Mouse (Mus musculus) heart, postnatal 36 days (tissue): Measurements from ENCODE around the gene Lrch3. TPM values are rescaled to one million over a fixed set of nuclear protein-coding genes. Genes with fewer than 3 reads are reported as not detected.
"Not testable (repeated sequence)": the region's sequence is repeated elsewhere in the genome, so short reads cannot be mapped to it uniquely, and the experiment has no call there.

Source experiments
- DNase-seq, 2 experiments: peaks; one replicate each; pipeline ENCODE4 v3.0.0; 2021 to 2022
- intact Hi-C: fragments of 180-260 bp; cut with DNase I; formaldehyde crosslinking; loops from one replicate; pipeline ENCODE4 v1.15.1; 2025
- total RNA-seq, 2 experiments: library from RNA; stranded (reverse); gene quantifications; 2 replicates each; pipeline ENCODE4 v1.2.3; 2021

Gene Lrch3
- total RNA-seq, 2 experiments from 2014 or later, result 24.6 to 25.4 TPM

DNA sequence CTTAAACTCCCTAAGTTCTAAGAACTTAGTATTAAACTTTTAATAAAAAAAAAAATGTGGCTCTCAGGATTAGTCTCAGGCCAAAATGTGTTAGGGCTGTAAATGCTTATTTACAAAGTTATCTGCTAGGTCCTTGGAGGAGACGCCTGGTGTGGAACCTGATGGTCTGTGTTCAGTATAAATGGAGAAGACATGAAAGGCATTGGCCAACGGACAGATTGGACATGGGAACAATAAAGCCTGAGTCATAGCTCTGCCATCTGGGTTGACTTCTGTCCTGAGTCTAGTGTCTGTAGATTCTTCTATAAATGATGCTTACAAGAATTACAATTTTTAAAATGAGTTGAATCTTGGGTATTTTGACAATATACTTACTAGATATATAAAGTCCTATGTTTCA is 7.7 kb upstream of the Lrch3 start:
- no peak for DNase-seq
- intact Hi-C loops, result loop anchor here (5.0 kb wide), 1 partner anchor 101 kb away; no protein-coding TSS in a partner anchor

DNA sequence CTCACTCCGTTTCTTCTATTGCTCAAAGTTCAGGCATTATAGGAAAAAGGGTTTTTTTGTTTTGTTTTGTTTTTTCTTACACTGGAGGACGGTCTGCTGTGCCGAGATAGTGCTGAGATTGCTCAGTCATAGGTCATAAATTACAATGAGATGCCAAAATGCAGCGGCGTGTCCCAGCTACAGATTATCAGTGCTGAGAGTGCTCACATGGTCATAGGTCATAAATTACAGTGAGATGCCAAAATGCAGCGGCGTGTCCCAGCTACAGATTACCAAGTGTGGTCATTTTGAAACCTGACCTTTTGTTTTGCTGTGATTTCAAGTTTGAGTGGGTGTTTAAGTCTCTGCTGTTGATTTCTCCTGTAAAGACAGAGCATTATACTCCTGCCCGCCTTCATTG is 7.2 kb upstream of the Lrch3 start:
- intact Hi-C loops, result loop anchor here (5.0 kb wide), 1 partner anchor 101 kb away; no protein-coding TSS in a partner anchor
- no peak for DNase-seq

DNA sequence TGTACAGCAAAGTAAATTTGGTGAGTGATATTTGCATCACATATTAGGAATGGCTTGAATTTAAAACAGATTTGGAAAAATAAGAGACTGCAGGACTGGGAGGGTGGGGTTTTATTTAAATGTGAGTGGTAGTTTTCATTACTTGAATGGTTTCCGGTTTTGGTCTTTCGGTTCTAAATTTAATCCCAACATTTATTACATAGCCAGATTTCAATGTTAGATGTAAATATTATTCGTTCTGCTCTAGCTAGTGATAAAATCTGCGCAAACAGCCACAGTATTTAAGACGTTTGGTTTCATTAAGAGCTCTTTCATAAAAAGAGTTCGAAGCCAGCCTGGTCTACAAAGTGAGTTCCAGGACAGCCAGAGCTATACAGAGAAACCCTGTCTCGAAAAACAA is 688 bp upstream of the Lrch3 start:
- intact Hi-C loops, result loop anchor here (2.0 to 5.0 kb wide), 2 partner anchors 34 to 98 kb away; no protein-coding TSS in a partner anchor
- no peak for DNase-seq

DNA sequence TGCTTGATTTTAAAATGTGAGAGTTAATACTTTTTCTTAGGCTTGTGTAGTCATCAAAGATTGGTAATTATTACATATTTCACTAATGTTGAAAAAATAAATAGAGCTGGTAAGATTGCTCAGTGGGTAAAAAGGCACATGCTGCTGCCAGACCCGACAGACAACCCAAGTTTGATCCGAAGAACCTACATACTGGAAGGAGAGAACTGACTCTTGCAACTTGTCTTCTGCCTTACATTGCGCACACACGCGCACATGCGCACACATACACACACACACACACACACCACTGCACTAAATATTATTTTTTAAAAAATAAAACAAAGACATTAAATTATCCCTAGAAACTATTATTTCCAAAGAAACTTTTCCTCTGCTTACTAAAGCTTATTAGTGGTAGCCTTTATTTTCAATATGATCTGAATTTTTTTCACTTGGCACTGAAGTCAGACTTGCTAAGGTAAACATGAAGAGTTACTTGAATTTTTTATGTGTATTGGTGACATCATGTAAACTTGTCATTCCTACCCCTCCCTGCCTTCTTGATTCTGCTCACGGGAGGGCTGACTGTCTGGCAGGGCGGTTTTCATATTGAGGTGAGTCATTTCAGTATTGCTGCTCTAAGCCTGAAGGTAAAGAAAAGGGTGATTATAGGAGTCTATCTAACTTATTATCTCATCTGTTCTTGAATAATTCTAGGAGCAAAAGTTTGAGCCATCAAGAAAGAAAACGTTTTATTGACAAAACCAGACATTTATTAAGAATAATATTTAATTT is 1.6 kb downstream of the Lrch3 start:
- DNase-seq, result no peak
- intact Hi-C loops, result loop anchor here (2.0 kb wide), 1 partner anchor 39 kb away; the partner anchor contains the start of genes Fyttd1 and Rubcn

DNA sequence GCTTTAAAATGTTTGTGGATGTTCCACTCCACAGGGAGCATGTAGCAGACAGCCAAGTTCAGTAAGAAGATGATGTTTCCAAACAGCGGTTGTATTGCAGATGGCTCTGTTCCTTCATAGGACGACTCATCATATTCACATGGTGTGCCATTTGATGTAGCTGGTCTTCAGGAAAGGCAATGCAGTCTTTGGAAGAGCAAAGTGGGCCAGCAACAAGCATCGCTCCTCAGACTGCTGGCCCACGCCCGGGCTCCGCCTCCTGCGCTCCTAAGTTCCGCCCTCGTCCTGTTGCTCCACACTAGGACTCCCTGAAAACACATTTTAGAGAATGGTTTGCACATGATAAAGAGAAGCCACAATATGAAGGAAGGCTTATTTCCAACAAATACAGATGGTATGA is 12.7 kb downstream of the Lrch3 start:
- intact Hi-C loops, DNase-seq: not testable (repeated sequence)

DNA sequence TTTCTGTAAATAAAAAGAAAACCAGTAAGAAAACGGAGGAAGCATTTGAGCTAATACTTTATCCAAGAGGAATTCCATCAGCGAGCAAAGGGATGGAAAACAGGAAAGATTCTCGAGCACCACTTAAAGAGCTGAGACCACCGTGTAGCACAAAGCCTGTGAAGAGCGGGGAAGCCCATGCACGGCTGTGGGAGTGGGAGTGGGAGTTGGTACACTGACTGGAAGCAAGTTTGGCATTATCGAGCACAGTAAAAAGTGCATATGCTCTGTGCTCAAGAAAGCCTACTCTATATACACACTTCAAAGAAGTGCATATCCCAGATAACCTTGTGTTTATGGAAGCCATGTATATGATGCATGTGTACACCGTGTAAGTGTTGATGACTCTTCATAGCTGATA is 13.1 kb downstream of the Lrch3 start:
- intact Hi-C loops, result no loop called here
- DNase-seq, result no peak

DNA sequence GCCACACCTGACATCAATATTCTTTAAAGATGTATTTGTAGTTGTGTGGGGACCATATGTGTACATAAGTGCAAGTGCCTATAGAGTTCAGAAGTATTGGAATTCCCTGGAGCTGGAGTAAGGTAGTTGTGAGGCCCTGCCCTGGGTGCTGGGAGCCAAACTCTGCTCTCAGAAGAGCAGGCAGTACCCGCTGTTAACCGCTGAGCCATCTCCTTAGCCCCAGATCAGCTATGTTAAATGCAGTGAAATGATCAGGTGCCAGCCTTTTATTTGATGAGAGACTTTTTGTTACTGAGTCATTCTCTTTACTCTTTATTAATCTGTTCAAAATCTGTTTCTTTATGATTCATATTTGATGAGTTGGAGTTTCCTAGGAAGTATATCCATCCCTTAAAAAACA is 16.0 kb downstream of the Lrch3 start:
- no peak for DNase-seq
- intact Hi-C loops, result no loop called here

DNA sequence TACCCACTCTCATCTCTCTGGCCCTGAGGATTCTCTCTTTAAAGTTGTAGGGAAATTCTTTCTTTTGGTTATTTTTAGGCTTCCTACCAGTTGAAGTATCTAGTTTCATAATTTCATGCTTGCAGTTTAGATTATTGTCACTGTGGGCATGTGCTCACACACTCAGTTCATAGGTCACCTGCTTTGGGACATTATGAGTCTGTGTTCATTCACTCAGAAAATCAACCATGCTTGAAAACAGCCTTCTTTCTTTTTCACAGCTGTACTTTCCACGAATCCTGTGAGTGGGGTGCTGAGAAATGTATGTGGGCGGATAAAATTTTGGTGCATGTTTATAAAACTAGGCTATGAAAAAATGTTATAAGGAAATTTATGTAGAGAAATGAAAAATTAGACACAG is 20.6 kb downstream of the Lrch3 start:
- intact Hi-C loops, result no loop called here
- DNase-seq, result no peak

DNA sequence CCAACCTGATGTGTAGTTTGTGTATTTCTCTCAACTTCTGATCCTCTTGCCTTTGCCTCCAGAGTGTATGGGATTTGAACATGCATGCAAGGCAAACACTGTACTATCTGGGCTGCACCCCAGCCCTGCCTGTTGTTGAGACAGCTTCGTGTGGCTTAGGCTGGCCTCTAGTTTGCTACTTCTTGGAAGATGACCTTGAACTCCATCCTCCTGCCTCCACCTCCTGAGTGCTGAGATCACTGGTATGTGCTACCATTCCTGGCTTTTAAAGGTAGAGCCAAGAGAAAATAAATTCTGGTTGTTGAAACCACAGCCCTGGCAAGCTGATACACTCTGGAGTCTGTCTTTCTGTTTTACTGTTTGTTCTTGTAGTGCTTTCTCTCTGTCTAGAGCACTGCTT is 21.2 kb downstream of the Lrch3 start:
- DNase-seq, result no peak
- intact Hi-C loops, result no loop called here

DNA sequence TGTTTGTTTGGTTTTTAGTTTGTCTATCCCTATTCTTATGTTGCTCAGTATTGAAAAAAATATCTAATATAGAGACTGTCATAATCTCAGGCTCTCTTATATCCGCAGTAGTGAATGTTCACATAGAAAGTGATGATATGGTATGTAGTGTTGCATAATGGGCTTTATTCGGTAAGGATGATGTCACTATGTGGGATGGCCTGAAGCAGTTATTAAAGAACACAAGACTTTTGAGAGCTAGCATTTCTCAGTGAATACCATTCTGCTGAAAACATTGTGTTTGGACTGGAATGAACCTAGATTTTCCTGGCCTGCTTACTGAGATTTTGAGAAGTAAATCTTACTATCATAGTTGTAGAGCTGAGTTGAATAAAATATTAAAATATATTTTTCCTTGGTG is 23.5 kb downstream of the Lrch3 start:
- DNase-seq, result no peak
- intact Hi-C loops, result no loop called here

DNA sequence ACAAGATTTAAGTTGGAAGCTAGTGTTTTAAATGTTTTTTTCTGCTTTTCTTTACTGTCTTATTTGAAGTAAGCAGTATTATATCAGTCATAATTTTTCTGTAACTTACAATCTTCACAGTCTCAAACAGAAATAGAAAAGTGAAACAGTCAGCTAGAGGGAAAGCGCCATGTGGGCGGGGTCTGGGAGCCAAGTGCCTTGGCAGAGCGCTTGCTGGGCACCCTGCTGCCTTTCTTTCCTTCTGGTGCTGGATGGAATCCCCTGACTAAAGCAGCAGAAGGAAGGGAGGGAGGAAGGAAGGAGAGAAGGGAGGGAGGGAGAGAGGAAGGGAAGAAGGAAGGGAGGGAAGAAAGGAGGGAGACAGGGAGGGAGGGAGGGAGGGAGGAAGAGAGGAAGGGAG is 25.4 kb downstream of the Lrch3 start:
- intact Hi-C loops, result not testable (repeated sequence)
- DNase-seq, result peak; percentile 20 to 39

DNA sequence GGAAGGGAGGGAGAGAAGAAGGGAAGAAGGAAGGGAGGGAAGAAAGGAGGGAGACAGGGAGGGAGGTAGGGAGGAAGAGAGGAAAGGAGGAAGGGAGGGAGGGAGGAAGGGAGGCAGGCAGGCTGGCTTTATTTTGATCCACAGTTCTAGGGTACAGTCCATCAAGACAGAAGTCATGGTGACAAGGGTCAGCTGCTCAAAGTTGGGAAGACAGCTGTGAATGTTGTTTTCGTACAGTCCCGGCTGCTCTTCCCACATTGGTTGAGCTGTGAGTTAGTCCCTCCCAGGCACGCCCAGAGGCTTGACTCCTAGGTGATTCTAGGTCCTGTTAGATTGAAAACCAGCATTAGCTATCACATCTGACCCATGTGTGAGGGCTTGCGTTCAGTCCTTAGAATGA is 25.8 kb downstream of the Lrch3 start:
- intact Hi-C loops, DNase-seq: not testable (repeated sequence)

DNA sequence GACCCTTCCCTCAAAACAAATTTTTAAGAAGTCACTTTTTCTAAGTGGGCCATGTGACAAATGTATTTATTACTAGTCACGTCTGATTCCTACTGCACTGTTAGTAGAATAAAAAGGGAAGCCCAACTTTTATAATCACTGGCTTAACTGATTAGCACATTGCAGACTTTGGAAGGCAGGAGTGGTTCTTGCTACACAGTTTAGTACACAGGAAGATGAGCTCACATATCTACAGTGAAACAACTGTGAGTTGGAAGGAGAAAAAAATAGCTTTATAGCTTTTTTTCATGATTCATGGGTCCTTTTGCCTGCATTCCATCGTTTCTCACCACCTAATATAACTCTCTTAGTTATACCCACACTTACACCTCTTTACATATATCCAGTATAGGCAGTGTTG is 27.3 kb downstream of the Lrch3 start:
- DNase-seq, intact Hi-C loops: not testable (repeated sequence)

DNA sequence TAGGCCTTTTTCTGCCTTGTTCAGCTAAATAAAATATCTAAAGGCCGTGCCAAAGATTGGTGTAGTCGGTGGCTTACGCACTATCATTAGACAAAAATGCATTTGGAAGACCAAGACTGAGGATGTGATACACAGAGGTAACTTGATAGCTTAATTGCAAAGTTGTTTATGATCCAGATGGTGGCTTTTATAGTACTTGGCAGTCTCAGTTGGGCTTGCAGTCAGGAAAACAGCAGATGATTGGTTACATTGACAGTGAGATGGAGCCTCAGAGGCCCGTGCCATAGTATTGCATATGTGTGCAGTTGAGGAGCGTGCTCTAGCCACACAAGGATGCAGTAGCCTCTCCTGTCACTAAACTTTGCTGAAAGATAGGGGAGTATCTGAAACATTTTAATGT is 28.8 kb downstream of the Lrch3 start:
- DNase-seq, result no peak

DNA sequence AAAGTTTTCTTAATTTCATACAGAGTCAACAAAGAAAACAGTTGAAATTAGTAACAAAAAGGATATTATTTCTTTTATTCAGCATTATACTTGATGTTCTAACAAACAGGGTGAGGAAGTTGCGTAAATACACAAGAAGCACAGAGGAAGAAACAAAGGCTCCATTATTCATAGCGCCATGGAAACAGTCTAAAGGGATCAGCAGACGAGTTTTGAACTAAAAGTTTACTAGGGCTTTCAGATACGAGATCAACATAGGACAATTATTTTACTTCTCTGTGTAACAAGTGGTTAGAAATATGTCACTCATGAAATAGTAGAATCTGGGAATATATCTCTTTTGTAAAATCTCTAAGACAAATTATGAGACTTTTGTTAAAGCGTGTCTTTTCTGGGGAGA is 31.5 kb downstream of the Lrch3 start:
- intact Hi-C loops, result loop anchor here (5.0 kb wide), 1 partner anchor 33 kb away; the partner anchor contains the start of gene Lrch3
- DNase-seq, result no peak

More for the DNA sequence above, 28.8 kb downstream of the Lrch3 start:
- intact Hi-C loops, result no loop called here

DNA sequence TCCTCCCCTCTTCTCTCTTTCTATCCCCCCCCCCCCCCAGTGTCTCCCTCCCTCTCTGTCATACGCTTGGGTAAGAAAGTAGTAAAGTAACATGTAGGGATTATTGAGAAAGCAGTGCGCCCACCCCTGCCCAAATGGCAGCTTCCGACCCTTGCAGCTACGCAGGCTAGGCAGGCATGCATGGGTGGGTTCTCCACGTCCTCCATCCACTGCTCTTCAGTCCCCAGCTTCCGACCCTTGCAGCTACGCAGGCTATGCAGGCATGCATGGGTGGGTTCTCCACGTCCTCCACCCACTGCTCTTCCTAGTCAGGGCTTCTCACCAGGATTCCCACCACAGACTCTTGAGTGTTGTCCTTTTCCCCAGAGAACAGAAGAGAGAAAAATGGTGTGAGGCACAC is 34.1 kb downstream of the Lrch3 start:
- no peak for DNase-seq
- intact Hi-C loops, result loop anchor here (5.0 kb wide), 1 partner anchor 36 kb away; the partner anchor contains the start of gene Lrch3

DNA sequence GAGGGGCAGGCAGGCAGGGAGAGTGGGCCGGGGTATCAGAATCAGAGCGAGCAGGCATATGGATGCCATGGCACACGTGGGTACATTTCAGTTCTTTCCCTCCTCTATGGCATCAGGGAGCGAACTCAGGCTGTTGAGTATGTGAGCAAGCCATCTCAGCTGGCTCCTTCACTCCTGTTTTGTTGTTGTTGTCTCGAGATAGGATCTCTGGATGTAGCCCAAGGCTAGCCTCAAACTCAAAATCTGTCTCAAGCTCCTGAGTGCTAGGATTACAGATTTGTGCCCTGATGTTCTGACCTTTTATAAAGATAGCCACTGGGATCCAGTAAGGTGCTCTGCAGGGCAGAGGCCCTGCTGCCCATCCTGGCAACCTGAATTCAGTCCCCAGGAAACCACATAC is 34.8 kb downstream of the Lrch3 start:
- no peak for DNase-seq
- intact Hi-C loops, result loop anchor here (5.0 kb wide), 1 partner anchor 36 kb away; the partner anchor contains the start of gene Lrch3

DNA sequence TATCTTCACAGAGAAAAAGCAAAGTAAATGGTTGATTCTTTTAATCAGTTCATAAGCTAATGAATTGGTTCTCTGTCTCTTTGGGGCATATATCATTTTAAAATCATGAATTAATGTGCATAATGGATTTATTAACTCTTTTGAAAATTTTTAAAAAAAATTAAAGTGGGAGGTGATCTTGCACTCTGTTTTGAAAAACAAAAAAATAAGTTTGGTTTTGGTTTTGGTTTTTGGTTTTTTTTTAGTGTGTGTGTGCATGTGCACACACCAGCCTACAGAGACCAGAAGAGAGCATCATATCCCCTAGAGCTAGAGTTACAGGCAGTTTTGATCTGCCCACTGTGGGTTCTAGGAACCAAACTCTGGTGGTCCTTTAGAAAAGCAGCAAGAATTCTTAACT is 35.4 kb downstream of the Lrch3 start:
- DNase-seq, result no peak
- intact Hi-C loops, result loop anchor here (5.0 kb wide), 1 partner anchor 37 kb away; the partner anchor contains the start of gene Lrch3

DNA sequence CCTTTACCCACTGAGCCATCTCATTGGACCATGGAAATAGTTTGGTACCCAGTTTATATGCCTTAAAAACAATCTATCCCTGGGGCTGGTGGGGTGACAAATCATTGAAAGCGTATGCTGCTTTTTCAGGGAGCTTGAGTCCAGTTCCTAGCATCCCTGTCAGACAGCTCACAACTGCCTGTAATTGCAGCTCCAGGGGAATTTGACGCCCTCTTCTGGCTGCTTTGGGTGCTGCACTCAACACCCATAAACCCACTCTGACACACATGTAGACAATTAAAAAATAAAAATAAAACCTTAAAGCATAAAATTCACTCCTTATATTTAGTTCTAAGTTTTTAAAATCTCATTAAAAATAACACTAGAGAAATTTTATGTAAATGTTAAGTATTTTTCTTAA is 37.2 kb downstream of the Lrch3 start:
- intact Hi-C loops, result no loop called here
- no peak for DNase-seq

DNA sequence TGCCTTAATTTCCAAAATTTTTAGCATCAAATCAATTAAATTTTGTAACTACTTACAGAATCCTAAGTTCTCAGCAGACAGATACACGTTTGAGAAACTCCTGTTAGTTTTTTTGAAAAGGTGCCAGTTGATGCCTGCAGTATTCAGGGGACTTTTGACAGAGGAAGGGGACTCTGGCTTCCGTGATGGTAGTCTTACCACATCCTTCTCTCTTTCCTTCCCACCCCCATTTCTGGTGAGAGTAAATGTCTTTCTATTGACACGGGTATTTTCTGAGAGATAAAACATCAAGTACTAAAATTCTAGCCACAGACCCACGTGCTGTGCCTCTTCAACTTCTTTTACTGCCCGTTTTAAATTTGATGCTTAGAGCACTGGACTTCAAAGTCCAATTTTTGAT is 39.9 kb downstream of the Lrch3 start:
- intact Hi-C loops, result no loop called here
- DNase-seq, result no peak

DNA sequence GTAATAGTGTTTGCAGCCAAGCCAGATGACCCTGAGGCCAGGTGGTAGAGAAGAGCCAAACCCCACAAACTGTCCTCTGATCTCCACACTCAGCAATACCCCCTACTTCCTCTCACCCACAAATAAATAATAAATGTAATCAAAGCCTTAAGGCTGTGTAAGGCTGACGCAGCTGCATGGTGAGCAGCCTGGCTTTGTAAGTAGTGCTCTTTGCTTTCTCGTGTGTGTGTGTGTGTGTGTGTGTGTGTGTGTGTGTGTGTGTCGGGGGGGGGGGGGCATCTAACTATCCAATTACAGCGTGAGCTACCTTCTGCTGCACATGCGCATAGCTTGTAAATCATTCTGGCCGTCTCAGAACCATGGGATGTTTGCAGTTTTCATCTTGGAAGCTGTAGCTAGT is 40.4 kb downstream of the Lrch3 start:
- intact Hi-C loops, result no loop called here
- no peak for DNase-seq

DNA sequence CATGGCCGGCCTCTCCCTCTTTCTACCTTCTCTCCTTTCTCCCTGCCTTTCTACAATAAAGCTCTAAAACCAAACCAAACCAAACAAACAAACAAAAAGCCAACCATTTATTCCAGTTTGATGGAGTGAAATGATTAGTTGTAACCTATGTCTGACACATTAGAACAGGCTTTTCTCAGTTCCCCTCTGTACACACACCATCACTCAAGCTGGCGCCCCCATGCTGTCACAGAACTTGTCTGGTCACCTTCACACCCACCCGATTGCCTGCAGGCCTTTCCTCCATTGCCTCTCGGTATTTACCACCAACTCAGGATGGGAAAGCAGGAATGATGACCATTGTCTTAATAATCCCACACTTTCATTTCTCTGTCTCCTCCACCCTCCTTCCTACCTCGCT is 43.0 kb downstream of the Lrch3 start:
- intact Hi-C loops, result loop anchor here (2.0 kb wide), 1 partner anchor 14 kb away; no protein-coding TSS in a partner anchor

More for the DNA sequence above, 43.0 kb downstream of the Lrch3 start:
- DNase-seq, result no peak
